Mouse (Mus musculus): ENCODE results near the gene Bub3. TPM values are rescaled to one million over a fixed set of nuclear protein-coding genes. Genes with fewer than 3 reads are reported as not detected.

Gene Bub3
- polyA plus RNA-seq, 1 experiment from 2014 or later = 157 TPM

Other genes with a start within 250 kb of the Bub3 start
- 0.17 TPM in 1 of 2 replicates, not detected in the other for gene Cuzd1, start 237.9 kb upstream of the Bub3 start, polyA plus RNA-seq (2014; fragmentation: Nextera tagmentation; extraction: Ambion mirVana)
- not detected in 2 replicates for gene Fam24b, start 230.7 kb upstream of the Bub3 start, polyA plus RNA-seq (2014; fragmentation: Nextera tagmentation; extraction: Ambion mirVana)
- 0.31 TPM in 1 of 2 replicates, not detected in the other for gene Fam24a, start 226.4 kb upstream of the Bub3 start, polyA plus RNA-seq (2014; fragmentation: Nextera tagmentation; extraction: Ambion mirVana)
- gene 2310057M21Rik, start 197.5 kb upstream of the Bub3 start, polyA plus RNA-seq (2014; fragmentation: Nextera tagmentation; extraction: Ambion mirVana) = 21.9 and 25.6 TPM in 2 replicates
- 60.3 and 62.9 TPM in 2 replicates for gene Pstk, start 189.1 kb upstream of the Bub3 start, polyA plus RNA-seq (2014; fragmentation: Nextera tagmentation; extraction: Ambion mirVana)
- 15.3 and 16.5 TPM in 2 replicates for gene Ikzf5, start 149.7 kb upstream of the Bub3 start, polyA plus RNA-seq (2014; fragmentation: Nextera tagmentation; extraction: Ambion mirVana)
- 91.3 and 109 TPM in 2 replicates for gene Acadsb, start 149.6 kb upstream of the Bub3 start, polyA plus RNA-seq (2014; fragmentation: Nextera tagmentation; extraction: Ambion mirVana)
- gene Hmx3, start 17.4 kb upstream of the Bub3 start, polyA plus RNA-seq (2014; fragmentation: Nextera tagmentation; extraction: Ambion mirVana) = 0.26 and 0.37 TPM in 2 replicates
- gene Hmx2, start 11.4 kb upstream of the Bub3 start, polyA plus RNA-seq (2014; fragmentation: Nextera tagmentation; extraction: Ambion mirVana) = 0.17 and 0.39 TPM in 2 replicates